Mouse (Mus musculus) cerebellum, adult 11-12 months (tissue): ENCODE measurements at regions not wholly inside any gene's neighbourhood (a gene's known extent, or its start where the extent isn't known, plus 50 kb on each side); places are given as distances from the start of the nearest gene placed in this dataset.
A peak's percentile ranks its signal among the peaks of the same experiment; 100 is the strongest.

ENCODE experiments used
- DNase-seq: peaks from one replicate; pipeline ENCODE4 v3.0.0; 2022

GRCm38 (mm10) chr16:49965528-49966250 lies 165.4 kb downstream of the Cd47 start:
- DNase-seq, result no peak

- DNase-seq, result no peak
These were observed 165.9 kb downstream of the Cd47 start for GRCm38 (mm10) chr16:49966251-49966588.

- DNase-seq, result no peak
These were observed 166.8 kb downstream of the Cd47 start for GRCm38 (mm10) chr16:49967110-49967509.

- DNase-seq, result no peak
These were observed 168.0 kb downstream of the Cd47 start for GRCm38 (mm10) chr16:49968291-49968870.

- no peak for DNase-seq
These were observed 168.7 kb downstream of the Cd47 start for GRCm38 (mm10) chr16:49969035-49969434.

GRCm38 (mm10) chr16:49969693-49970296 lies 169.5 kb downstream of the Cd47 start:
- DNase-seq, result no peak

- no peak for DNase-seq
These were observed 170.0 kb downstream of the Cd47 start for GRCm38 (mm10) chr16:49970297-49970804.

- no peak for DNase-seq
These were observed 170.8 kb downstream of the Cd47 start for GRCm38 (mm10) chr16:49971141-49971555.

- no peak for DNase-seq
These were observed 176.9 kb downstream of the Cd47 start for GRCm38 (mm10) chr16:49977276-49977675.

- peak; percentile 46 for DNase-seq
These were observed 179.2 kb downstream of the Cd47 start for GRCm38 (mm10) chr16:49979426-49979940.

- DNase-seq, result peak; percentile 99
These were observed 179.9 kb downstream of the Cd47 start for GRCm38 (mm10) chr16:49980178-49980646.

- DNase-seq, result peak; percentile 50
These were observed 181.8 kb downstream of the Cd47 start for GRCm38 (mm10) chr16:49982180-49982579.

- no peak for DNase-seq
These were observed 185.0 kb downstream of the Cd47 start for GRCm38 (mm10) chr16:49985082-49986076.

GRCm38 (mm10) chr16:49986954-49987353 lies 186.6 kb downstream of the Cd47 start:
- no peak for DNase-seq

- no peak for DNase-seq
These were observed 195.5 kb downstream of the Cd47 start for GRCm38 (mm10) chr16:49995822-49996221.

- DNase-seq, result no peak
These were observed 196.3 kb downstream of the Cd47 start for GRCm38 (mm10) chr16:49996593-49996992.

- no peak for DNase-seq
These were observed 196.7 kb downstream of the Cd47 start for GRCm38 (mm10) chr16:49997040-49997439.

- DNase-seq, result no peak
These were observed 200.5 kb downstream of the Cd47 start for GRCm38 (mm10) chr16:50000805-50001204.

GRCm38 (mm10) chr16:50001662-50002455 lies 201.5 kb downstream of the Cd47 start:
- no peak for DNase-seq

GRCm38 (mm10) chr16:50002456-50002788 lies 202.1 kb downstream of the Cd47 start:
- no peak for DNase-seq

- DNase-seq, result no peak
These were observed 208.7 kb downstream of the Cd47 start for GRCm38 (mm10) chr16:50009046-50009445.

GRCm38 (mm10) chr16:50009542-50009941 lies 209.2 kb downstream of the Cd47 start:
- DNase-seq, result peak; percentile 86
